Mouse (Mus musculus): ENCODE measurements around the gene Cptp. TPM values are rescaled to one million over a fixed set of nuclear protein-coding genes. Genes with fewer than 3 reads are reported as not detected.

Cptp gene
- 8.7 to 10.9 TPM (median 9.2 TPM) in 4 replicates for total RNA-seq (2023)

DNA sequence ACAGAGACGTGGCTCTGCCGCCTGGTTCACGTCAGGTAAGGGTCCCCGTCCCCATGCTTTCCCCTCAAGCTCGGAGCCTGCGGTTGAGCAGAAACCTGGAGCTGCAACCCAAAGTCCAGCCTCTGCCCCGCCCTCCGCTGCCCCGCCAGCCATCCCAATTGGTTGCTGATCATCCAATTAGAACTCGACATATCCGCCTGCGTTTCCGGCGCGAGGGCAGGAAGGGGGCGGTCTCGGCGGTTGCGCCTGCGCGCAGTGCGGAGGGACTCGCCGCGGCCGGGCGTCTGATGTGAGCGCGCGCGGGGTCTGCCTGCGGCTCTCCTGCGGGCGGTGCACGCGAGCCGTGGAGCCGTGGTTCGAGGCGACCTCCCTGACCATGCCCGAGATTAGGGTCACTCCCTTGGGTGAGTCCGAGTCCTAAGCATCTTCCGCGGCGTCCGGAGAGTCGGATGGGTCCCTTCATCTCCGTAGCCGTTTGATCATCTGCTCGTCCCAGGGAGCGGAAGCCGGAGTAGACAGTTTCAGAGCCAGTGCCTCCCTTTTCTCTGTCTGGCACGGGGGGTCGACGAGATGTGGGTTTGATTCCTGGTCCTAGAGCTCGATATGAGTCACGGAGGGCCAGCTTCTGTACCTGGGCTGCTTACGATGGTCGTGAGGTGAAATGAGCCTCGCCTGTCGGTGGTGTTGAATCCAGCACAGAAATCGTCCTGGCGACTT is at the start of gene Cptp, which contains the start of gene Ints11:
Cptp (minus strand) TSS at position 124 of the 717 bp plus-strand sequence.
Ints11 (plus strand) TSS at position 230 of the 717 bp plus-strand sequence.

DNA sequence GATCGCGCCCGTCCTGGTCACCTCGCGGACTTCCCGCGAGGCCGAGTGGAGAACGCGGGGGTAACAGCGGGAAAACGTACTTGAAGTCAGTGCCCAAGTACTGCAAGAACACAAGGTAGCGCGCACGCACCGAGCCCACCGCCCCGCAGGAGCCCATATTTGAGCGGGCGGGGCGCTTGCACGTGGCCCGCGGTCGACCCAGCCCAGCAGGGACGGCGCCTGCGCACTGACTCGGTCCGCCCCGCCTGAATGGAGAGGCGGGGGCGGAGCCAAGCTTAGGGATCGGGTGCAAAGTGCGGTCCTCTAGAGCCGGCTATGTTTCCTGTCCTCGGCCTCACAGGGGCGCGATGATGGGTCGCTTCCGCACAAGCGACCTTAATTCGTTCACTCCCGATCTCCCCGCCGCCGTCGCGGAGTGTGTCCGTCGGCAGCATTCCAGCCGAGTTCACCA is 22.3 kb upstream of the Cptp start, which contains the start of the genes Pusl1 and Acap3:
Pusl1 (minus strand) TSS at position 231 of the 451 bp plus-strand sequence.
Acap3 (plus strand) TSS at position 272 of the 451 bp plus-strand sequence.

DNA sequence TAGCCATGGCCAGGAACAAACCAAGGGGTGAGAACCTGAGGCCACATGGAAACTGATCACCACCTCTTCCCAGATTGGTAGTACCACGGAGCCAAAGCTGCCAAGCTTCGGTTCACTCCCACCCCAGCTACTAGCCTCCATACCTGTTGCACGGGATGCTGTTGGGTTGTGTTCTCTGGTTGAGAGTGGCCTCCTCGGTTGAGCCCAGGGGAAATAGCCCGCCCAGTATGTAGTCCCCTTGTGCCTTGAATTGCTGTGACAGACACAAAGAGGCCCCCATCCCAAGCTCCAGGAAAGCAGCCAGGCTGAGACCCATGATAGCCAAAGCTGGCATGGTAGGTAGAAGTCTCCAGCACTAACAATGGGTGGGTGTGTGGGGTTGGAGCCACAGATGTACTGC is 6.2 kb downstream of the Cptp start, which contains the start of gene Tas1r3:
Tas1r3 (minus strand) TSS at position 362 of the 400 bp plus-strand sequence.

DNA sequence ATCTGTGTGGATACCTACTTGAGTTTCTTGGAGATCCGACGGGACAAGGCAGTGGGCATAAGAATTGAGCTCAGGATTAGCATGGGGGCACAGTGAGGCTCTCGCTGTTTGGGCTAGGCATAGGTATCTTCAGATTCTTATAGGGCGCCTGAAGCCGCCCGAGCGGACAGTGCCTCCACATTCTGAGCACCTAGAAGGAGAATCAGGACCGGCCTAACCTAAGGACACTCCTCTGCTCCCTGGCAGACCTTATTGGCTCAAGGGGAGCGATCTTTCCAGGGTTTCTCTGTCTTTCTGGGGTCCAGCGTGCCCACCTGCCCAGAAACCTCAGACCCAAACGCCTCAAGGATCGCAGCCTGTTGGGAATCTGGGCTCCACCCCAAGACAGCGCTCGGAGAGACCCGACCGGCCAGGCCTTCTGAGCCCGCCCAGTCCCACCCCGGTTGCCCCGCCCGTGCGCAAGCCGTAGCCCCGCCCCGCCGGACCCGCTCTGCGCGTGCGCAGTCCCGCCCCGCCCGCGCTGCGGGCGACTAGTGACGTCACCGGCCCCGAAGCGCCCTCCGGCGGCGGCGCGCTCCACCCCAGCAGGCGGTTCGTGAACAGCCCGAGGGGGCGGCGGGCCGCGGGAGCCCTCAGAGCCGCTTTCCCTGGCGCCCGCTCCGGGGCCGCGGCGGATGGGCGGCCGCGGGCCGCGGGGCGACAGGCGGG is 22.2 kb downstream of the Cptp start, which contains the start of gene Dvl1:
Dvl1 (plus strand) TSS at position 532 of the 708 bp plus-strand sequence.

GRCm38 (mm10) chr4:155839483-155839910 is 29.7 kb downstream of the Cptp start, which contains the start of gene Mxra8:
Gene Mxra8, plus strand, starts transcription at chr4:155839680.

GRCm38 (mm10) chr4:155831205-155831766 is 38.0 kb downstream of the Cptp start, which contains the start of gene Aurkaip1:
Gene Aurkaip1, plus strand, starts transcription at chr4:155831272.

Other genes with a start within 250 kb of the Cptp start
- 154 to 176 TPM (median 160 TPM) in 4 replicates for gene Cdk11b, start 244.6 kb downstream of the Cptp start, total RNA-seq (2023)
- not detected in 4 replicates for gene Gm10563, start 224.0 kb downstream of the Cptp start, total RNA-seq (2023)
- gene Mmp23, start 216.1 kb downstream of the Cptp start, total RNA-seq (2023): not detected in 4 replicates
- 32.6 to 38.9 TPM (median 36.1 TPM) in 4 replicates for gene Mib2, start 200.2 kb downstream of the Cptp start, total RNA-seq (2023)
- 3.5 to 4.2 TPM (median 3.5 TPM) in 4 replicates for gene Fndc10, start 175.1 kb downstream of the Cptp start, total RNA-seq (2023)
- 73.6 to 87.0 TPM (median 79.3 TPM) in 4 replicates for gene Ssu72, start 164.6 kb downstream of the Cptp start, total RNA-seq (2023)
- gene Tmem240, start 134.6 kb downstream of the Cptp start, total RNA-seq (2023): 0.27 to 0.60 TPM (median 0.51 TPM) in 4 replicates
- 43.7 to 60.2 TPM (median 50.2 TPM) in 4 replicates for gene Atad3a, start 108.3 kb downstream of the Cptp start, total RNA-seq (2023)
- 0.14 TPM in 1 of 4 replicates, not detected in the others for gene Vwa1, start 94.7 kb downstream of the Cptp start, total RNA-seq (2023)
- gene Tmem88b, start 83.6 kb downstream of the Cptp start, total RNA-seq (2023): not detected in 4 replicates
- gene Ankrd65, start 79.0 kb downstream of the Cptp start, total RNA-seq (2023): not detected in 4 replicates
- gene Mrpl20, start 66.6 kb downstream of the Cptp start, total RNA-seq (2023): 33.6 to 45.8 TPM (median 44.3 TPM) in 4 replicates
- 218 to 240 TPM (median 224 TPM) in 4 replicates for gene Ccnl2, start 57.0 kb downstream of the Cptp start, total RNA-seq (2023)
- gene Aurkaip1, start 38.2 kb downstream of the Cptp start, total RNA-seq (2023): 68.9 to 81.9 TPM (median 72.2 TPM) in 4 replicates
- 7.0 to 12.1 TPM (median 9.7 TPM) in 4 replicates for gene Mxra8, start 29.8 kb downstream of the Cptp start, total RNA-seq (2023)
- gene Dvl1, start 22.0 kb downstream of the Cptp start, total RNA-seq (2023): 70.4 to 73.0 TPM (median 71.2 TPM) in 4 replicates
- gene Tas1r3, start 6.1 kb downstream of the Cptp start, total RNA-seq (2023): 0.47 to 1.2 TPM (median 1.0 TPM) in 4 replicates
- 40.8 to 62.5 TPM (median 53.3 TPM) in 4 replicates for gene Ints11, start 106 bp upstream of the Cptp start, total RNA-seq (2023)
- gene Pusl1, start 22.3 kb upstream of the Cptp start, total RNA-seq (2023): 20.2 to 29.6 TPM (median 25.4 TPM) in 4 replicates
- gene Acap3, start 22.4 kb upstream of the Cptp start, total RNA-seq (2023): 56.9 to 83.6 TPM (median 66.9 TPM) in 4 replicates
- gene Ube2j2, start 74.4 kb upstream of the Cptp start, total RNA-seq (2023): 108 to 126 TPM (median 115 TPM) in 4 replicates
- 1.3 to 4.5 TPM (median 2.2 TPM) in 4 replicates for gene C1qtnf12, start 92.9 kb upstream of the Cptp start, total RNA-seq (2023)
- gene B3galt6, start 123.2 kb upstream of the Cptp start, total RNA-seq (2023): 2.3 to 2.6 TPM (median 2.6 TPM) in 4 replicates
- gene Sdf4, start 123.4 kb upstream of the Cptp start, total RNA-seq (2023): 113 to 137 TPM (median 123 TPM) in 4 replicates
- gene Tnfrsf4, start 144.4 kb upstream of the Cptp start, total RNA-seq (2023): 7.1 to 10.8 TPM (median 9.4 TPM) in 4 replicates
- gene Tnfrsf18, start 156.7 kb upstream of the Cptp start, total RNA-seq (2023): 11.4 to 20.8 TPM (median 16.6 TPM) in 4 replicates
- not detected in 4 replicates for gene Ttll10, start 190.0 kb upstream of the Cptp start, total RNA-seq (2023)
- gene 9430015G10Rik, start 240.5 kb upstream of the Cptp start, total RNA-seq (2023): 52.8 to 58.1 TPM (median 55.8 TPM) in 4 replicates